Mouse (Mus musculus) bone marrow macrophage, adult 2 months (primary cell): ENCODE measurements around the gene Igf2bp3.

ENCODE experiments used
- CTCF ChIP-seq: IDR thresholded peaks from 2 replicates; pipeline ENCODE4 v1.5.1; 2012; ENCODE audit warnings: low read depth, mild to moderate bottlenecking, low read length, moderate library complexity
- POLR2A ChIP-seq: IDR thresholded peaks from 2 replicates; pipeline ENCODE4 v1.6.1; 2012; ENCODE audit warnings: mild to moderate bottlenecking, low read depth, low read length, borderline replicate concordance

GRCm38 (mm10) chr6:49046976-49047375 is 167.8 kb downstream of the Igf2bp3 start:
- no peak for TF ChIP-seq CTCF
- TF ChIP-seq POLR2A = no peak
